Mouse (Mus musculus) layer of hippocampus, postnatal 25 days (tissue): ENCODE measurements around the gene Sox3. TPM values are rescaled to one million over a fixed set of nuclear protein-coding genes. Genes with fewer than 3 reads are reported as not detected.

Source experiments
- DNase-seq, 2 experiments: peaks; one replicate each; pipeline ENCODE4 v3.0.0; 2022; ENCODE audit warnings: mixed read lengths in 2 of 2, low spot score in 1 of 2; ENCODE audit errors: extremely low spot score in 1 of 2
- total RNA-seq, 2 experiments: library from RNA; stranded (reverse); gene quantifications; 2 replicates each; pipeline ENCODE4 v1.2.3; 2021

Sox3 gene
- total RNA-seq: 1 to 10 TPM; 2.2 TPM

DNA sequence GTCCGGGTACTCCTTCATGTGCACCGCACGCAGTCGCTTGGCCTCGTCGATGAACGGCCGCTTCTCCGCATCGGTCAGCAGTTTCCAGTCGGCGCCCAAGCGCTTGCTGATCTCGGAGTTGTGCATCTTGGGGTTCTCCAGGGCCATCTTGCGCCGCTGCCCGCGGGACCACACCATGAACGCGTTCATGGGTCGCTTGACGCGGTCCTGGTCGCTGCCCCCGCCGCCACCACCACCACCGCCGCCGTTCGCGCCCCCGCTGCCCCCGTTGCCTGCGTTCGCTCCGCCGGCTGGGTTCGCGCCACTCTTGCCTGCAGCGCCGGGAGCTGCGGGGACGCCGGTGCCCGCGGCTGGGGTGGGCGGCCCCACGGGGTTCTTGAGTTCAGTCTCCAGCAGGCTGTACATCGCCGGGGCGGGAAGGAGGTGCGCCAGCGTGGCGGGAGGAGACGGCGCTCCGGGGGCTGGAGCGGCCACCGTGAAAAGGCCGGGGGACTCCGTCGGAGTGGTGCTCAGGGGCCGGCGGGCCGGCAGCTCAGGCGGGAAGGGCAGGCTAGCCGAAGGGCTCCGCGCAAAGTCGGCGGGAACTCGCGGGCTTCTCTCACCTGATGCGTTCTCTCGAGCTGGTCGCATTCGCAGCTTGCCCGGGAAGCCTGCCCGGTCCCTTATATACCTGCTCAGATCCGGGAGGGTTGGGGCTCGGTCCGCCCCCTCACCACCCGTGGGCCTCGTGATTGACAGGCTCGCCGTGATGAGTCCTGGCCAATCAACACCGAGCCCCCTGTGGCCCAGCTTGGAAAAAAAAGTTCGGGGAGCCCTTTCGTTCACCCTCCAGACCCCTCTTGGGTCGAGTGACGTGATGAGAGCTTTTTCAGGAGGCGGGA is at the start of gene Sox3:
Gene Sox3, minus strand, starts transcription at position 630 of the 881 bp plus-strand sequence.
- no peak for DNase-seq

DNA sequence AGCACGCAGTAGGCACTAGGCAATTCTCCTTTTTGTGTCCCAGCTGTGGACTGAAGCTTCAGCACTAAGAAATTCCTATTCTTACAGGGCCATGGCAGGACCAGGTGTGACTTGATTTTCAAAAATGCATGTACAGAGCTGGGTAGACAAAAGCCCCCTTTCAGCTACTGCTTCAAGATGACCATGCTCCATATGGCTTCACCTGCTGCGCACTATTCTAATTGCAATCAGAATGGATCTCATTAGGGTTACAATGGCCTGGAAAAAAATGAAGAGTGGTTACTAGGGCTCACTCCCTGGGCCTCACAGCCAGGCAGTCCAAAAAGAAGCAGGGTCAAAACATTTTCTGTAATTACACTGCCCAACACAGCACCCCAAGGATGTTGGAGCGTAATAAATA is 47.0 kb upstream of the Sox3 start:
- no peak for DNase-seq

DNA sequence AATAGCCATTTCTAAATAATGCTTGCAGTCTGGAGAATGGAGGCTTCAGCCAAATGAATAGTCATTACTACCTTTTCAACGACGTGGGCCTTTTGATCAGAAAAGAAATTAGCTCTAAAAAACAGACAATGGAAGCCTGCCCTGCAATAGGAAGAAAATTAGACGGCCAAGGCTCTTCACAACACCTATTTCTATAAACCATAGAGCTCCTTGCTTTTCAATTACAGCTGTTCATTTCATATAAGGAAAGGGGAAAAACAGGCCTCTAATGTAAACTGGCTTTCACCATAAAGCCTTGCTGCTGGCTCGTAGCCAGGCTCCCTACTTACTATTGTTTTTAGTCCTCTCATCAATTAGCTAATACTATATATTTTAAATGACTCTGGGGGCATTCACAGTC is 6.3 kb upstream of the Sox3 start:
- no peak for DNase-seq

DNA sequence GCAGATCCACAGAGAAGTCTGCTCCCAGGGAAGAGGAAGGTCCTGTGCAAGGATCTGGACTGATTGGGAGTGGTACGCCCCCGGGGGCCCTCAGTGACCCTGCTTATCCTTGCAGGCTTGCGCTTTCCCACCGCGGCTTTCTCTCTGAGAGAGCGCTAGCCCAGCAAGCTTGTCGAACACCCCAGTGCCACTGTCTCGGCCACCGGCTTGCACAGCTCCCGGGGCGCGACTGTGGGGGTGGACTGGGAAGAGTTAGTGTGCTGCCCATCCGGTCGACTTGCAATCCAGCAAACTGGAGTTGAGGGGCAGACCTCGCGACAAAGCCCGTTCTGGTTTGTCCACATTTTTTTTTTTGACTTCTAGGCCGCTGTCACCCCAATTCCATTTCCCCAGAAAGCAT is 5.4 kb upstream of the Sox3 start:
- DNase-seq: no peak

DNA sequence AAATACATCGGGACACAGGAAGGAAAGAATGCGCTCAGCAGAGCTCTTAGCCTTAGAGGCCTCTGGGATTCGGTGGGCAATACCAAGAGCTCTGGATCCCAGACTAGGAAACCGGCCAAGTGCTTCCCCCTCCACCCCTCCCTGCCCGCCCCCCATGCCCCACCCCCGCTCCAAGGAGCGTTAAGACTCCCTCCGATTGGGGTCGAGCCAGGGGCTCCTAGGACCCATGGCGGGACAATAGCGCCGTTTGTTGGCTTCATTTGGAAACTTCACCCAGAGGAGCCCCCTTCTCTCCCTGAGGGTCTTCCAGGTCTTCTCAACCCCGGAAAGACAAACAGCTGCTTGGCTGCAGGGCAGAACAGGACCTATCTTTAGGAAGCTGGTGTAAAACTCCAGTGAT is 3.1 kb upstream of the Sox3 start:
- DNase-seq: no peak

DNA sequence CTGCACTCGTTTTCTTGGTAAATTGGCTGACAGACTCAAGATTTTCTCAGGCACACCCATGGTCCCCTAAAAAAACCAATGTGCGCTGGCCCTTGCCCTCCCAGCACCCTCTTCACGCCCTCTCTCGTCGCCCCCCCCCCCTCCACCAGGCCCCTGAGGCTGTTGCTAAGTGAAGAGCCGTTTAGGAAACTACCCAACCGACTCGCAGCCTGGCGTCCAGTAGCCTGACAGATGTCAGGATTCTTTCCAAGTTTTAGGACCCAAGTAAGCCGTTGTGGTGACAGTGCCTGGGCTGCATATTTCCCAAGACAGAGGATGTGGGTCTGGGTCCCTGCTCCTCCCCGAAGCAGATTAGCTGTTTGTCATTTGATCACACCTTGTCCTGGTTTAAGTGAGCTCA is 2.2 kb upstream of the Sox3 start:
- no peak for DNase-seq

DNA sequence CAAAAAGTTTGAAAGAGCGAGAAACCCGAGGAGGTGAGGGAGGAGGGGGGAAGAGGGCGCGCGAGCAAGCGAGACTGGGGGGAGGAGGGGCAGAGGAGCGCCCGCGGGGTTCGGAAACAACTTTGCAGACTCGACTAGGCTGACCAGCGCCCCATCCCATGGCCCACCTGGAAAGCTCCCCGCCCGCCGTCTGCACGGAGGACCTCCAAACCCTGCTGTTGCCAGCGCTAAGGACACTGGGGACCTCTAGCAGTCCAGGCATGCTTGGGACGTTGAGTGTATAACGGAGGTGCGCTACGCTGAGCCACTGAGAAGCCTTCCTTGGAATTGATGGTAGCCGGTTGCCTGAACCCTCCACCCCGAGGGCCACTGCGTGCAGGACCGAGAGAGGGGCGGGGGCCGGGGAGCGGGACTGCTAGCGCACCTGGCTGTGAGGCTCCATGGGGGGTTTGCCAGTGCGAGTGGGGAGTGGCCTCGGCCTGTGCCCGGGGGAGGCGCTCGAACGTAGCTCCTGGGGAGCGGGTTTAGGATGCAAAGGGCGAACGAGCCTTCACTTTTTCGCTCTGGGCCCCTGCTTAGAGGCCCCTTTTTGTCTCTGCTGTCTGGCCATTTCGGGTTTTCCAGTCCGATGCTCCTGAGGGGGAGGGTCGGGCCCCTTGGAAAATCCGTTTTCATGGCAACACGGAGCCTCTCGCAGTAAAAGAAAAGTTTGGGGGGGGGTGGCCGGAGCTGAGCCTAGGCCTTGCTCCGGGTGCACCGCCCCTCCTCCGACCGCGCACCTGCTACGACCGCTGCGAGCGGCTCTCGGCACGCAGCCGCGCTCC is 702 bp upstream of the Sox3 start:
- no peak for DNase-seq

DNA sequence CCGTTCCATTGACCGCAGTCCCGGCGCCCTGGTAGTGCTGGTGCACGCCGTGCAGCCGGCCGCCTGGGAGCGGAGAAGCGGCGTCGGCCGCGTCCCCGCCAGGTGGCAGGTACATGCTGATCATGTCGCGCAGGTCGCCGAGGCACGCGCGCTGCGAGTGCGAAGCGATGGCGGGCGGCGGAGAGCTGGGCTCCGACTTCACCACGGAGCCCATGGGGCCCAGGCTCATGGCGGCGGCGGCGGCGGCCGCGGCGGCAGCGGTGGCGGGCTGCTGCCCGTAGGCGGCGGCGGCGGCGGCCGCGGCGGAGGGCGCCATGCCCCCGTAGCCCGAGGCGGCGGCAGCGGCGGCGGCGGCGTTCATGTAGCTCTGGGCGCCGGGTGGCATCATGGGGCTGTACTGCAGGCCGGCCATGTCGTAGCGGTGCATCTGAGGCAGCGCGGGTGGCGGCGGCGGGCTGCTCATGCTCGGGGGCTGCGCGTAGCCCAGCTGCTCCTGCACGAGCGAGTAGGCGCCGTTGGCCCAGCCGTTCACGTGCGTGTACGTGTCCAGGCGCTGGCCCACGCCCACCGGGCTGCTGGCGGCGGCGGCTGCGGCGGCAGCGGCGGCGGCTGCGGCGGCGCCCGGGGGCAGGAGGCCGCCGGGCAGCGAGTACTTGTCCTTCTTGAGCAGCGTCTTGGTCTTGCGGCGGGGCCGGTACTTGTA is 981 bp downstream of the Sox3 start:
- DNase-seq: no peak

DNA sequence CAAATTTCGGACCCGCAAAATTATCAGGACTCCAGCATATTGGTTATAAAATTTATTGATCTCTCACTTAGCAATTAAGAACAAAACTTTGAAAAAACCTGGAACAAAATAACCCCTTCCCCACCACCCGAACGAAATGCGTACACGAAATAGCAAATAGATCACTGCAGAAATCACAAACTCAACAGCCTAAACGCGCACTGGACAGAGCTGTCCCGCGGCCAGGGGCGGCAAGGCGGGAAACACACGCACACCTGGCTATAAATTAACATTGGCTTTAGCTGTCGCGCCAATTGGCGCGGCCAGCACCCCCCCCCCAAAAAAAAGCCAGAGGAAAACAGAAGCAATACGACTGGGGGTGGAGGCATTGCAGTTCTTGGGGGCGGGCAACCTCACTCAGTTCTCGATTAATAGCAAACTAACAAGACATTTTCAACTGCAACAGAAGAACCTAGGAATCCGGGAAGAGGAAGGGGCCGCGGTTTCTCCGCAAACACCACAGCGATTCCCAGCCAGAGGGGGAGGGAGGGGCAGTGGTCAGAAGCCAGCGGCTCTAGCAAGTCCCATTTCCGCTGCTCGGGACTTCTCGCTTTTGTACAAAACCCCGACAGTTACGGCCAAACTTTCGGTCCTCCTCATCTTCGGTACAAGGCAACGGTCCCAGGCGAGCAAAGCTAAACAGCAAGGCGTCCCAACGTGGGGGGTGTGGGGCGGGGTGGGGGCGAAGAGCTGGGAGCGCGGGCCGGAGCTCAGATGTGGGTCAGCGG is 1.7 kb downstream of the Sox3 start:
- no peak for DNase-seq

DNA sequence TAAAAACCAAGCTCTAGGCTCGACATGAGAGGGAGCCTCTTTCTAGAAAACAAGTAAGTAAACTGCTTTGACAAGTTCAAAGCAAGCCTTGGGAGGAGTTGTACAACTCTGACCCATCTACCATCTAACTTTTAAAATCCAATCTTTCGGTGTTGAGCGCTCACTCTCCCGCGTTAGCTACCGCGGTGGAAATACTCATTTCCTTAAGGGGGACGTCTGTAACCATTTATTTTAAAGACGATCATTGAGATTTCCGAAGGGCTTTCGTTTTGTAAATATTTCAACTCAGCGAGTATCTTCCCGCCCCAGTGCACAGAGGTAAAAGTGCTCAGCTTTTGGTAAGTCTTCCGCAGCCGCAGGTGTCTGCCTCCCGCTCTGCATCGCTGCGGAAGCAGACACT is 2.6 kb downstream of the Sox3 start:
- no peak for DNase-seq

DNA sequence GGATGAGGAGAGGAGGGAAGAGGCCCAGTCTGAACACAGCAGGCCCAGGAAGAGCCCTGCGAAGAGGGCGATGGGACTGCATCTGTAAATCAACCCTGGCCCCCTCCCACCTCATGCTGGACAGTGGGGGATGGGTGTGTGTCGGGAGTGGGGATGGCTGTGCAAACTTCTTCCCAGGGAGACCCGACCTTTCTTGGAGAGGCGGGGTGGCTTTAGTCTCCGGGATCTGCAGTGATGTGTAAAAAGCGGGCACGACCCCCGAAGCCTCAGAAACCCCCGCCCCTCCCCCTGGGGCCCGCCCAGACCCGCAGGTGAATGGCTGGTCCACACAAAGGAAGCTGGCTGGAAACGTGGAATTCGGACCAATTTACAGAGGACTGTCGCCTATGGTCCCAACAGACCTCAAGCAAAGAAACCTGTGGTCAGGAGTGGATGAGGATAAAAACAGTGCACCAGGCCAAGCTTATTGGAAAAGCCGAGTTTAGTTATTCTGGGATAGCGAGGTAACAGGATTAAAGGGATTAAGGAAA is 3.2 kb downstream of the Sox3 start:
- no peak for DNase-seq
